In genomic region chr2:166574934-166575333, GRCm38 (mm10) we compare ENCODE assay signal across 8 mouse cellular contexts.
A peak's percentile ranks its signal among the peaks of the same experiment; 100 is the strongest.
DNase-seq lines count a peak whose midpoint lies in the region; ATAC-seq and TF ChIP-seq lines count a peak whose summit lies in the region.

No protein-coding gene starts in this region.

- peak; percentile 55 to 65 for DNase-seq in CD8-positive naive resting alpha-beta T cell, adult 2 months (ENCODE audit: low read depth in 2 of 2, low spot score in 2 of 2)
- DNase-seq in T-cell, adult 2 months (ENCODE audit: low spot score): peak; percentile 52
- peak; percentile 81 to 87 for DNase-seq in cerebellum, postnatal 14 days
- DNase-seq in gastrocnemius, adult 2 months: peak; percentile 80
- peak; percentile 59 for DNase-seq in lung, postnatal 0 days (ENCODE audit: low spot score)
- peak; percentile 62 for DNase-seq in ovary, postnatal 14 days (ENCODE audit: low spot score)
- DNase-seq in urinary bladder, postnatal 36 days (ENCODE audit: low spot score in 2 of 2): peak; percentile 10 to 54

- TF ChIP-seq EP300 in lung, postnatal 0 days (IDR thresholded peaks at IDR 0.05): no peak

- H3K4me3 ChIP-seq in gastrocnemius, adult 2 months: no peak overlapping the region
- no peak overlapping the region for H3K4me3 ChIP-seq in kidney, embryonic 16.5 days (ENCODE audit: low read length)
- H3K4me3 ChIP-seq in lung, postnatal 0 days (ENCODE audit: low read depth, low read length): no peak overlapping the region

- H3K9me3 ChIP-seq in kidney, embryonic 16.5 days (ENCODE audit: low read length): no peaks in the 10 kb centered on the region
- no peaks in the 10 kb centered on the region for H3K9me3 ChIP-seq in lung, postnatal 0 days (ENCODE audit: low read length)

- H3K27ac ChIP-seq in gastrocnemius, adult 2 months: peak overlapping the region; percentile 49; the same call in 1 of the 2 replicates
- no peak overlapping the region for H3K27ac ChIP-seq in kidney, embryonic 16.5 days (ENCODE audit: low read length)
- no peak overlapping the region for H3K27ac ChIP-seq in lung, postnatal 0 days (ENCODE audit: low read length)

- intact Hi-C loops in gastrocnemius, adult 2 months (cut with DNase I): loop anchor here (2.0 kb wide), 1 partner anchor 282 kb away; no protein-coding TSS in a partner anchor

- WGBS in kidney, embryonic 16.5 days: 15% methylated on average over 7 of the region's 7 CpGs
- 20% methylated on average over 7 of the region's 7 CpGs for WGBS in lung, postnatal 0 days

- peaks cover 8% of the 10 kb centered on the region for H3K4me1 ChIP-seq in kidney, embryonic 16.5 days (ENCODE audit: insufficient read depth, low read length)
- no peaks in the 10 kb centered on the region for H3K4me1 ChIP-seq in lung, postnatal 0 days (ENCODE audit: insufficient read depth, low read depth, low read length)

- H3K36me3 ChIP-seq in kidney, embryonic 16.5 days (ENCODE audit: insufficient read depth, low read length): no peaks in the 10 kb centered on the region
- no peaks in the 10 kb centered on the region; the same call in 1 of the 2 replicates for H3K36me3 ChIP-seq in lung, postnatal 0 days (ENCODE audit: insufficient read depth, low read length)

- no peak overlapping the region for H3K9ac ChIP-seq in kidney, embryonic 16.5 days (replicated peaks; ENCODE audit: low read length)
- no peak overlapping the region for H3K9ac ChIP-seq in lung, postnatal 0 days (replicated peaks; ENCODE audit: low read depth)

- no peaks in the 10 kb centered on the region for H3K27me3 ChIP-seq in kidney, embryonic 16.5 days (ENCODE audit: insufficient read depth, low read length)
- H3K27me3 ChIP-seq in lung, postnatal 0 days (replicated peaks; ENCODE audit: insufficient read depth, low read length): no peaks in the 10 kb centered on the region

- H3K4me2 ChIP-seq in kidney, embryonic 16.5 days (replicated peaks; ENCODE audit: low read depth, low read length): no peak overlapping the region
- no peak overlapping the region for H3K4me2 ChIP-seq in lung, postnatal 0 days (replicated peaks; ENCODE audit: low read depth, low read length)

- ATAC-seq in kidney, embryonic 16.5 days (ENCODE audit: low FRiP score, low TSS enrichment): peak; percentile 41; the same call in 1 of the 2 replicates
- ATAC-seq in lung, postnatal 0 days: peak; percentile 41; the same call in 1 of the 2 replicates

- TF ChIP-seq CTCF in gastrocnemius, adult 2 months (IDR thresholded peaks at IDR 0.05): peak; percentile 96
- TF ChIP-seq CTCF in lung, postnatal 0 days (IDR thresholded peaks at IDR 0.05): peak; percentile 92

Comparison
In these comparisons a context has a peak if more than half of its experiments do, and no peak if none do; other contexts are left out.
1. DNase-seq: peak in every context shown above with its lines; median percentile 84 in cerebellum, postnatal 14 days; 80 in gastrocnemius, adult 2 months; 62 in ovary, postnatal 14 days; 60 in CD8-positive naive resting alpha-beta T cell, adult 2 months; 59 in lung, postnatal 0 days; 52 in T-cell, adult 2 months; 32 in urinary bladder, postnatal 36 days.